Mouse (Mus musculus) embryonic fibroblast, embryonic 13.5 days (primary cell): Measurements from ENCODE around the gene Pon1. TPM values are rescaled to one million over a fixed set of nuclear protein-coding genes. Genes with fewer than 3 reads are reported as not detected.
"Not testable (repeated sequence)": the region's sequence is repeated elsewhere in the genome, so short reads cannot be mapped to it uniquely, and the experiment has no call there.

Source experiments
- H3K27ac ChIP-seq: 2 replicates; pipeline ENCODE4 v1.5.1; 2012; ENCODE audit warnings: low read length, control low read depth, inconsistent platforms; ENCODE audit not compliant: insufficient read depth
- H3K4me1 ChIP-seq: 2 replicates; pipeline ENCODE4 v1.6.1; 2011; ENCODE audit warnings: low read length; ENCODE audit not compliant: control insufficient read depth, insufficient read depth
- H3K4me3 ChIP-seq: 2 replicates; pipeline ENCODE4 v1.5.1; 2011; ENCODE audit warnings: mild to moderate bottlenecking, control low read depth, low read length; ENCODE audit not compliant: insufficient read depth
- CTCF ChIP-seq: IDR thresholded peaks from 2 replicates; pipeline ENCODE4 v1.5.1; 2011; ENCODE audit warnings: mild to moderate bottlenecking, control low read depth, low read length, moderate library complexity, borderline replicate concordance; ENCODE audit not compliant: insufficient read depth
- POLR2A ChIP-seq: IDR thresholded peaks from 2 replicates; pipeline ENCODE4 v1.6.1; 2011; ENCODE audit warnings: low read depth, mild to moderate bottlenecking, control low read depth, low read length, moderate library complexity
- polyA plus RNA-seq: library from polyadenylated mRNA; stranded (reverse); fragments of >200 nt; gene quantifications from 2 replicates; pipeline ENCODE4 v1.2.4, GENCODE M21; 2011; ENCODE audit warnings: low read depth; ENCODE audit not compliant: missing spikeins, insufficient read length

Pon1 gene
- polyA plus RNA-seq = not detected in 2 replicates

- TF ChIP-seq POLR2A (no peak), CTCF (no peak)
- no peak within 1 kb of the TSS for H3K4me3 ChIP-seq
- H3K4me1 ChIP-seq = no peaks in the 10 kb centered on the region
- no peak within 1 kb of the TSS for H3K27ac ChIP-seq
These were observed at the start of gene Pon1 for GRCm38 (mm10) chr6:5193693-5194092. Gene Pon1 (minus strand): TSS chr6:5193946.

DNA sequence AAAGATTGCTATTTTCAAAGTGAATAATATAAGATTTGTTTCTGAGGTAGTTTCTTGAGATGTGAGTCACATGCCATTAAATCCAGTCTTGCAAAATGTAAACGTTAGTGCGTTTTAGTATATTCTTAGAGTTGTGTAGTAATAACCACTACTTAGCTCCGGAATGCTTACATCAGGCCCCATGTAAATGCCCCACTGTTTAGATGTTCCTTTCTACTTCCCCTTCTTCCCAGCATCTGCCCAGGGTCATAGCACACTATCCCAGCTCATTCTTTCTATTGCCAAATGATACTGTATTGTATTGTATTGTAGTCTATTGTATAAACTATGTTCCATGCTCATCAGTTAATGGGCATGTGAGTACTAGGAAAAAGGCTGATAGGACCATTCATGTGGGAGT lies 45.1 kb upstream of the Pon1 start:
- Histone ChIP-seq H3K4me3 (no peak overlapping the region), H3K27ac (no peak overlapping the region), H3K4me1 (no peaks in the 10 kb centered on the region)
- no peak for TF ChIP-seq POLR2A
- TF ChIP-seq CTCF = no peak

GRCm38 (mm10) chr6:5237510-5237909 lies 43.8 kb upstream of the Pon1 start:
- Histone ChIP-seq H3K27ac (no peak overlapping the region), H3K4me3 (no peak overlapping the region), H3K4me1 (no peaks in the 10 kb centered on the region)
- TF ChIP-seq CTCF = no peak
- TF ChIP-seq POLR2A = no peak

DNA sequence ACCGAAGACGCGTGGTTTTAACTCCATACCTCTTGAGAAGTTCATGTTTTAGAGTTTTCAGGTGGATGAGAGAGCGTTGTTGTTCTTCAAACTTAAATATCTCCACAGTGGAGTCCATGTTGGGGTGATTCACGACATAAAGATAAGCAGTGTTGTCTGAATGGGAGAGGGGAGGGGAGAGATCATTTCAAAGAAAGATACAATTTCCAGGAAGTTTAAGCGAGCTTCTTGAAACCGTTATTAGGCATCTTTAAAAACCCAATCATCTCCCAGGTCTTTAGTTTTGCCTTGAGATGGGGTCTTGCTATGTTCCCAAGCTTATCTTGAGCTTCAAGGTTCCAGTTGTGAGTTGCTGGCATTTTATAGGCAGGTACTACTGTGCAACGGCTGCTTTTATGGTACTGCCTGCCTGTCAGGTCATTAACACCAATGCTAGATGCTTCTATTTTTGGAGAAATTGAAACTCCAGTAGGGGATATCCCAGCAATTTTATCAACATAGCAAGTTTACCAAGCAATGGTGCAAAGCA lies 43.2 kb upstream of the Pon1 start:
- TF ChIP-seq CTCF = no peak
- TF ChIP-seq POLR2A = no peak
- Histone ChIP-seq H3K4me1 (no peaks in the 10 kb centered on the region), H3K4me3 (no peak overlapping the region), H3K27ac (no peak overlapping the region)

- Histone ChIP-seq H3K27ac (no peak overlapping the region), H3K4me1 (no peaks in the 10 kb centered on the region), H3K4me3 (no peak overlapping the region)
- TF ChIP-seq CTCF = no peak
- no peak for TF ChIP-seq POLR2A
These were observed 40.8 kb upstream of the Pon1 start for GRCm38 (mm10) chr6:5234563-5234962.

DNA sequence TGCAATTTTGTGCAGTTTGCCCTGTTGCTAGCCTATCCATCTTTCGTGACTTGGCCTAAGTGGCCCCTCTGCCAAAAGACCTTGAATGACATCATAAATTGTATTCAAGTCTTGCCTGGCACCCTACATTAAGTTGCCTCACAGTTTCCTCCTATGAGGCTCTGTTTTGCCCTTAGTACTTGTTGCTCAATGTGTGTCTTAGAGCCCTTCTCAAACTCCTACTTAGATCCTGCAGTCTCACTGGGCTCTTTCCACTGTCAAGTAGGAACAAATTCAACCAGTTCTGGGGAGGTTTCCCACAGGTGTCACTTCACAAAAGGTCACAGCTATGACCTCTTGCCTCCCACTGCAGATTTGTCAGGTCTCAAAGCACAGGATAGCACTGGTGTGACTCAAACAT lies 40.1 kb upstream of the Pon1 start:
- Histone ChIP-seq H3K4me3 (no peak overlapping the region), H3K4me1 (no peaks in the 10 kb centered on the region), H3K27ac (no peak overlapping the region)
- TF ChIP-seq POLR2A (no peak), CTCF (no peak)

DNA sequence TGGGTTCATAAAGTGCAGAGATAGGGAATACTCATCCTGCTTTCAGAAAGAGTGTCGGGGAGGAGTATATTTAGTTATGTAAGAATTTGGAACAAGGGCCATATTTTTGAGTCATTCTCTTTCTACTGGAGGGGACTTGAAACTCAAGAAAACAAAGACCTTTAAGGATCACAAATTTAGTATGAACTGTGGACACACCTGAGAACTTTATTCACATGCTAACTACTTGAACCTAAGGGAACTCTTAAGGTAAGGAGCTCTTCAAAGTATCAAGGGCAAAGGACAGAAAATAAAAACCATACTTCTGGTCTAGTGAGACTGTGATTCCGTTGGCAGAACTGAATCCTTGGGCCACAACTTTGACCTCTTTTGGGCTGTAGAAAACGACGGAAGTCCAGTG lies 38.3 kb upstream of the Pon1 start:
- Histone ChIP-seq H3K27ac (no peak overlapping the region), H3K4me3 (no peak overlapping the region), H3K4me1 (no peaks in the 10 kb centered on the region)
- no peak for TF ChIP-seq POLR2A

DNA sequence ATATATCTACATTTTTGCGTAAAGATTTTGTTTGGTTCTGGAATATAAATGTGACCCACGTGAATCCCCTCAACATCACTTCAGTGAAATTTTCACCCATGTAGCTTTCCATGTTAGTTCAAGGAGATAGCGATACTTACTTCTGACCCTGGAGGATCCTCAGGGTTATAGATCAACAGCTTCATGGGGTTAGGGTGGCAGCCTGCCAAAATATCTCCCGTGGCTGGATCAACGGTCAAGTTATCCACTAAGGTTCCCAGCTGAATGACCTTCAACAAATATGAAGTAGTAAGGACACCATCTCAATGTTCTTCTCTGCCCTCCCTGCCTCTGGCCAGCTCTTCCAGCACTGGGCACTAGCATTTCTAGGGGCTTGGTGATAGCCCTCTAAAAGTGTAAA lies 36.5 kb upstream of the Pon1 start:
- Histone ChIP-seq H3K4me1 (no peaks in the 10 kb centered on the region), H3K4me3 (no peak overlapping the region), H3K27ac (no peak overlapping the region)
- TF ChIP-seq POLR2A (no peak), CTCF (no peak)

DNA sequence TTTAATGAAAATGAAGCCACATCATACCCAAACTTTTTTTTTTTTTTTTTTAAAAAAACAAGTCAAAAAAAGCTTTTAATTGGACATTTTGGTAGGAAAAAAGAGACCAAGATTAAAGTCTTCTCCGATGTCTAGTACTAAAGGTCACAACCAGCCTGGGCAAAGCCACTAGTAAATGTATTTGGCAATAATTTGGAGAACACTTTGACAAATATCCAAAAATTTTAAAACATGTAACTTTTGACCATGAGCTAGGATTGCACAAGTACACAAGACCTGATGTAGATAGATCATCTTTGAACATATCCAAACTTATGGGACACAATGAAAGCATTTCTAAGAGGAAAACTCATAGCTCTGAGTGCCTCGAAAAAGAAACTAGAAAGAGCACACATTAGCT lies 29.8 kb upstream of the Pon1 start:
- H3K4me1 ChIP-seq, H3K27ac ChIP-seq, H3K4me3 ChIP-seq: not testable (repeated sequence)

GRCm38 (mm10) chr6:5222080-5222479 lies 28.3 kb upstream of the Pon1 start:
- TF ChIP-seq POLR2A = no peak
- TF ChIP-seq CTCF = no peak
- no peak overlapping the region for H3K4me3 ChIP-seq

DNA sequence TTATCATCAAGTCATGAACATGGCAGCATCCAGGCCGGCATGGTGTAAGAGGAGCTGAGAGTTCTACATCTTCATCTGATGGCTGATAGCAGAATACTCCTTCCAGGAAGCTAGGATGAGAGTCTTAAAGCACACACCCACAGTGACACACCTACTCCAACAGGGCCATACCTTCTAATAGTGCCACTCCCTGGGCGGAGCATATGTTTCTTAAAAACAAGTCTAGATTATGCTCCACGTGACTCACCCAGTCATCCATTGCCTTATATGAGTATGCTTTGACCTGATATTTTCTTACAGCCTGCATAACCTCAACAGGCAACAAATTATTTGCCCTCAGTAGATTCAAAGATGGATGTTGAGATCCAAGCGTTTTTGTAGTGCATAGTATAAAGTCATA lies 24.4 kb upstream of the Pon1 start:
- Histone ChIP-seq H3K4me3 (no peak overlapping the region), H3K27ac (no peak overlapping the region), H3K4me1 (no peaks in the 10 kb centered on the region)
- TF ChIP-seq CTCF (no peak), POLR2A (no peak)

More at GRCm38 (mm10) chr6:5222080-5222479, 28.3 kb upstream of the Pon1 start:
- no peak overlapping the region for H3K27ac ChIP-seq
- H3K4me1 ChIP-seq = no peaks in the 10 kb centered on the region
